Mouse (Mus musculus): ENCODE measurements around the gene Cpeb2.

GRCm38 (mm10) chr5:43217987-43218846 is 14.8 kb upstream of the Cpeb2 start:
- TF ChIP-seq ZMIZ1 (IDR thresholded peaks at IDR 0.05; ENCODE audit: low read depth, low read length) (no peak), POLR2AphosphoS2 (IDR thresholded peaks at IDR 0.05; ENCODE audit: low read depth, low read length) (no peak), CTCF (conservative IDR thresholded peaks at IDR 0.05 in 1 of 2, IDR thresholded peaks at IDR 0.05 in 1 of 2; ENCODE audit: low read depth in 2 of 2, low read length in 2 of 2) (no peak), POLR2A (IDR thresholded peaks at IDR 0.05; ENCODE audit: low read depth, low read length) (no peak), SIN3A (IDR thresholded peaks at IDR 0.05; ENCODE audit: low read length) (no peak), KAT2A (IDR thresholded peaks at IDR 0.05; ENCODE audit: insufficient replicate concordance, low read length) (no peak), E2F4 (IDR thresholded peaks at IDR 0.05; ENCODE audit: insufficient replicate concordance, low read depth, low read length) (no peak), JUN (IDR thresholded peaks at IDR 0.05; ENCODE audit: insufficient read depth, low read depth, low read length) (no peak)
